Mouse (Mus musculus): ENCODE data around the gene Rcbtb1. TPM values are rescaled to one million over a fixed set of nuclear protein-coding genes. Genes with fewer than 3 reads are reported as not detected.
"Not testable (repeated sequence)": the region's sequence is repeated elsewhere in the genome, so short reads cannot be mapped to it uniquely, and the experiment has no call there.

Gene Rcbtb1
- total RNA-seq, 2 experiments from 2014 or later, result 23.1 to 37.5 TPM

- not testable (repeated sequence) for DNase-seq
Measured at GRCm38 (mm10) chr14:59274961-59275360, 74.0 kb downstream of the Rcbtb1 start.

Other genes starting within 250 kb of the Rcbtb1 start
- gene 1700129C05Rik, start 58.3 kb upstream of the Rcbtb1 start, total RNA-seq (2021), result not detected
- not detected for gene Gm5142, start 22.5 kb upstream of the Rcbtb1 start, total RNA-seq (2021)
- gene Gm6904, start 59.0 kb downstream of the Rcbtb1 start, total RNA-seq (2021), result 1 to 10 TPM in 1 of 2 experiments, under 1 TPM in 1; 0.70 to 1.1 TPM
- under 1 TPM; 0.66 to 0.79 TPM for gene Phf11a, start 96.3 kb downstream of the Rcbtb1 start, total RNA-seq (2021)
- 1 to 10 TPM; 1.9 to 3.4 TPM for gene Phf11b, start 140.1 kb downstream of the Rcbtb1 start, total RNA-seq (2021)
- 1 to 10 TPM; 7.0 to 9.0 TPM for gene Phf11d, start 164.3 kb downstream of the Rcbtb1 start, total RNA-seq (2021)
- gene Phf11c, start 194.2 kb downstream of the Rcbtb1 start, total RNA-seq (2021), result under 1 TPM; 0.56 to 0.59 TPM
- gene Setdb2, start 239.7 kb downstream of the Rcbtb1 start, total RNA-seq (2021), result 1 to 10 TPM; 5.4 to 7.1 TPM
- gene Cab39l, start 239.8 kb downstream of the Rcbtb1 start, total RNA-seq (2021), result 10 to 100 TPM; 33.7 to 38.2 TPM

Measured in adrenal gland, postnatal 36 days (tissue).